Mouse (Mus musculus): ENCODE data around the gene Exoc6b. TPM values are rescaled to one million over a fixed set of nuclear protein-coding genes. Genes with fewer than 3 reads are reported as not detected.
A peak's percentile ranks its signal among the peaks of the same experiment; 100 is the strongest.

The Exoc6b gene
- polyA plus RNA-seq, 1 experiment from 2014 or later = 30.2 TPM

DNA sequence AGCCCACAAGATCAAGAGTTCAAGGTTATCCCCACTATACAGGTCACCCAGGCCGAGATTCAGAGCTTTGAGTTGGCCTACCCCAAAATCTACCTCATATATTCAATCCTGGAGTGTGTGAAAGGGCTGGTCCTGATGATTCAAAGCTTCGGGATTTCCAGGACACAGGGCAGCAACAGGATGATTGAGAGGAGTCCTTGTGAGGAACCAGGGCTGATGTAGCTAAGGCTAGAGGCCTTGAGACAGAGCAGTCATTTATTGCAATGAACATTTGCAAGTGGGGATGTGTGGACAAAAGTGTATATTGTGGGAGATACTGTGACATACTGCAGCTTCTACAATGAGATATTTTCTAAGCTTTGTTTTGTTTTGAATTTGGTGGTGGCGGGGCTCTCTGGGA, 22.8 kb downstream of the Exoc6b start:
- H3K27me3 ChIP-seq (ENCODE audit: insufficient read depth, poor library complexity, severe bottlenecking) = no peaks in the 10 kb centered on the region
- 89% methylated on average over 3 of the region's 3 CpGs for WGBS

GRCm38 (mm10) chr6:85044621-85045152, 24.6 kb downstream of the Exoc6b start:
- 37% methylated on average over 4 of the region's 4 CpGs for WGBS
- Histone ChIP-seq H3K36me3 (no peaks in the 10 kb centered on the region), H3K27ac (no peak overlapping the region)

More for the DNA sequence above, 22.8 kb downstream of the Exoc6b start:
- no peak for DNase-seq (ENCODE audit: low spot score)
- Histone ChIP-seq H3K36me3 (no peaks in the 10 kb centered on the region), H3K4me3 (no peak overlapping the region), H3K9me3 (no peaks in the 10 kb centered on the region), H3K4me1 (replicated peaks) (peaks cover 10% of the 10 kb centered on the region), H3K27ac (no peak overlapping the region)

DNA sequence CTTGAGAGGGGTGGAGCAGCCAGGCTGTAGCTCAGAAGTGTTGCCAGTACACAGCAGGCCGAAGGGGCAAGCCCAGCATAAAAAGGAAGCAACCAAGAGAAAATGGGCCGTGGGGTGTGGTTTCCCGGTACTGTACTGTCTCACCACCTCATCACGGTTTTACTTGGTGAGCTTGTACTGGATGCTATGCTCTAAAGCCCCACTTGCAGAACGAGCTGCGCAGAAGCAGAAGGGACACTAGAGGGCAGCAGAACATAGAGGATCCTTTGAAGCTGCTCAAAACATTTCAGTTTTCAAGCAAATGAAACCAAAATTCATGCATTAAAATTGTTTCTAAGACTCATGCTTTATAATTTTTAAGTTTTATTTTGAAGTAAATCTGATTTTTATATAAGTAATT, 31.6 kb downstream of the Exoc6b start:
- no peaks in the 10 kb centered on the region for H3K9me3 ChIP-seq

More at GRCm38 (mm10) chr6:85044621-85045152, 24.6 kb downstream of the Exoc6b start:
- H3K4me1 ChIP-seq (replicated peaks) = peaks cover 10% of the 10 kb centered on the region
- no peak for DNase-seq (ENCODE audit: low spot score)
- no peak overlapping the region for H3K4me3 ChIP-seq
- no peaks in the 10 kb centered on the region for H3K27me3 ChIP-seq (ENCODE audit: insufficient read depth, poor library complexity, severe bottlenecking)
- no peaks in the 10 kb centered on the region for H3K9me3 ChIP-seq

DNA sequence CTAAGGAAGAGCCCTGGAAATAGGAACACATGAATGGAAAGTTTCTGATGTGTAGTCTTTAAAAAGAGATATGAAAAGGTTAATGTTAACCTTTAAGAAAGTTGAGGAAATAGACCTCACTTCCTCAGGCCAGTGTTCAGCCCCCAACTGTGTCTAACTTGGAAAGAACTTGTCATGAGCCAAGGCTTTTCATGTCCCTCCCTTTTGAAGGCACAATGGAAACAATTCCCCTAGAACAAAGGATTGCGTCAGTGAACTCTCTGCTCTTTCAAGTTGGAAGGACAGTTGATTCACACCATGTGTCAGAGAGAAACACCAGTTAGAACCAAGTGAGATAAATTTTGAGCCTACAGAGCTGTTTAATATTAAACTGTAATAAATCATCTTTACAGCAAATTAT, 39.6 kb downstream of the Exoc6b start:
- 37% methylated on average over 1 of the region's 1 CpGs for WGBS
- 0 out of 2 replicates have a peak, but pooled peaks cover 3% of the 10 kb centered on the region for H3K9me3 ChIP-seq
- H3K4me1 ChIP-seq (replicated peaks) = peaks cover 9% of the 10 kb centered on the region; the same call in 1 of the 2 replicates
- H3K36me3 ChIP-seq = no peaks in the 10 kb centered on the region
- no peak overlapping the region for H3K27ac ChIP-seq
- no peaks in the 10 kb centered on the region for H3K27me3 ChIP-seq (ENCODE audit: insufficient read depth, poor library complexity, severe bottlenecking)
- DNase-seq (ENCODE audit: low spot score) = no peak
- H3K4me3 ChIP-seq = no peak overlapping the region

More for the DNA sequence above, 31.6 kb downstream of the Exoc6b start:
- H3K36me3 ChIP-seq = no peaks in the 10 kb centered on the region
- no peaks in the 10 kb centered on the region for H3K27me3 ChIP-seq (ENCODE audit: insufficient read depth, poor library complexity, severe bottlenecking)
- peak; percentile 57 for DNase-seq (ENCODE audit: low spot score)
- no peaks in the 10 kb centered on the region for H3K4me1 ChIP-seq (replicated peaks)
- 7% methylated on average over 6 of the region's 6 CpGs for WGBS
- H3K27ac ChIP-seq = no peak overlapping the region
- no peak overlapping the region for H3K4me3 ChIP-seq

GRCm38 (mm10) chr6:85024403-85024802, 44.9 kb downstream of the Exoc6b start:
- H3K27me3 ChIP-seq (ENCODE audit: insufficient read depth, poor library complexity, severe bottlenecking) = no peaks in the 10 kb centered on the region
- H3K36me3 ChIP-seq = no peaks in the 10 kb centered on the region
- H3K9me3 ChIP-seq = 0 out of 2 replicates have a peak, but pooled peaks cover 3% of the 10 kb centered on the region
- H3K27ac ChIP-seq = no peak overlapping the region
- no peak overlapping the region for H3K4me3 ChIP-seq
- no peak for DNase-seq (ENCODE audit: low spot score)
- H3K4me1 ChIP-seq (replicated peaks) = peaks cover 5% of the 10 kb centered on the region

DNA sequence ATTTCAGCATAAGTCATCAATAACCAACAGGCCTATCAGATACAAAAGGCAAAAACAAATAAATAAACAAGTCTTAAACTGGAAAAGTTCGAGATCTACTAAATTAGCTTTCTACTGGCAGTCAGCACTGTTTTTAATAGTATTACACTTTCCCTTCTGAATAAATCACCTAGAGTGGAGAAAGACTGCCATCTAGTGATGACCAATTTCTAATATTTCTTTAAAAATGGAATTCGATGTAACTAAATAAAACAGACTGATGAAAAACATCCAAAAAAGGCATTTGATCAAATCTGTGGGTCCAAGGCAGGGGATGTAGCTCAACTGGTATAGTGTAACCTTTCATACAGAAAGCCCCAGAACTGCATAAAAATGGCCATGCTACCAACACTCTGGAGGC, 52.3 kb downstream of the Exoc6b start:
- Histone ChIP-seq H3K4me3 (no peak overlapping the region), H3K9me3 (no peaks in the 10 kb centered on the region), H3K27me3 (ENCODE audit: insufficient read depth, poor library complexity, severe bottlenecking) (no peaks in the 10 kb centered on the region), H3K27ac (no peak overlapping the region), H3K36me3 (no peaks in the 10 kb centered on the region), H3K4me1 (replicated peaks) (no peaks in the 10 kb centered on the region)
- WGBS = 53% methylated on average over 2 of the region's 2 CpGs
- DNase-seq (ENCODE audit: low spot score) = no peak

DNA sequence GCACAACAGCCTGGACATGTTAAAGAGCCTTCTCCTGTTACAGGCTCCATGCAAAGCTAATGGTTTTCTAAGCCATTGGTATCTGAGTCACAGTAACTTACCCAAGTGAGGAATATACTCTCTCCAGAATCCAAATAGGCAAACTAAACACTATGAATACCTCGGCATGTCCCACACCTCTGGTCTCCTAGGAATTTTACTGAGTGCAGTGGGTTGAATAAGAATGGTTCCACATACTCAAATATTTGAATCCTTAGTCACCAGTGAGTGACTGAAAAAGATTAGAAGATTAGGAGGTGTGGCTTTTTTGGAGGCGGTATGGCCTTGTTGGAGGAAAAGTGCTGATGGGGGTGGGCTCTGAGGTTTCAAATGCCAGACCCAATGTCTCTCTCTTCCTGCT, 55.4 kb downstream of the Exoc6b start:
- no peaks in the 10 kb centered on the region for H3K27me3 ChIP-seq (ENCODE audit: insufficient read depth, poor library complexity, severe bottlenecking)
- no peak overlapping the region for H3K27ac ChIP-seq
- WGBS = 93% methylated on average over 2 of the region's 2 CpGs
- no peaks in the 10 kb centered on the region for H3K4me1 ChIP-seq (replicated peaks)
- no peak for DNase-seq (ENCODE audit: low spot score)
- H3K36me3 ChIP-seq = no peaks in the 10 kb centered on the region
- no peaks in the 10 kb centered on the region for H3K9me3 ChIP-seq
- no peak overlapping the region for H3K4me3 ChIP-seq

DNA sequence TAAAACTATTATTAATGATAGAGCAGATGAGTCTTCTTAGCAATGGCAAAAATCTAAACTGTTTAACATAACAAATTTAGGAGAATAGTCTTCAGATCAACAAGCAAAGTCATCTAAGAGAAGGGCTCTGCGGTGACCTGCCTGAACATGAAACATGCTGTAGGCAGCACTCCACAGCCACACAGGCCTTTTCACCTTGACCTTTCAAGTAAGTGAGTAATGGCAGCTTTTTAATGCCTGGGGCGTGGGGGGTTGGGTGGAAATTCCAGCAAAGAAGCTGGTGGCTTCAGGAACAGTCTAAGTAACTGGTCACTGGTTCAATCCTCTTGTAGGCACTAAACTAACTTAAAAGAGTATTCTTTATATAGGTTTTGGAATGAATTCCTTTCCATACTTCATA, 58.9 kb downstream of the Exoc6b start:
- H3K27ac ChIP-seq = no peak overlapping the region
- no peaks in the 10 kb centered on the region for H3K9me3 ChIP-seq
- DNase-seq (ENCODE audit: low spot score) = no peak
- H3K4me3 ChIP-seq = no peak overlapping the region
- H3K4me1 ChIP-seq (replicated peaks) = no peaks in the 10 kb centered on the region
- no peaks in the 10 kb centered on the region for H3K27me3 ChIP-seq (ENCODE audit: insufficient read depth, poor library complexity, severe bottlenecking)
- H3K36me3 ChIP-seq = no peaks in the 10 kb centered on the region
- 93% methylated on average over 2 of the region's 2 CpGs for WGBS

DNA sequence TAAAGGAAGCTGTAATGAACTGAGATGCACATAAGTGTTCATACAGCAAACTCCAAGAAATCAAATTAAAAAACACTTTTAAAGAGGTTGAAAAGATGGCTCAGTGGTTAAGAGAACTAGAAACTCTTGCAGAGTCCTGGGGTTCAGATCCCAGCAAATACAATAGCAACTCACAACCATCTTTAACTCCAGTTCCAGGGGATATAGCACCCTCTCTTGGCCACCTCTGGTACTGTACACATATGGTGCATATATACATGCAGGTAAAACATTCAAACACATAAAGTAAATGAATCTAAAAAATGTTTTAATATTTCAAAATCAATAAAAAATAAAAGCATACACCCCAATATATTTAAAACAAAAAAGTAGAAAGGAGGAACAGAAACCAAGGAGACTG, 73.9 kb downstream of the Exoc6b start:
- no peak for DNase-seq (ENCODE audit: low spot score)
- Histone ChIP-seq H3K9me3 (no peaks in the 10 kb centered on the region), H3K36me3 (0 out of 2 replicates have a peak, but pooled peaks cover 5% of the 10 kb centered on the region), H3K4me1 (replicated peaks) (no peaks in the 10 kb centered on the region), H3K4me3 (no peak overlapping the region), H3K27me3 (ENCODE audit: insufficient read depth, poor library complexity, severe bottlenecking) (no peaks in the 10 kb centered on the region), H3K27ac (no peak overlapping the region)

DNA sequence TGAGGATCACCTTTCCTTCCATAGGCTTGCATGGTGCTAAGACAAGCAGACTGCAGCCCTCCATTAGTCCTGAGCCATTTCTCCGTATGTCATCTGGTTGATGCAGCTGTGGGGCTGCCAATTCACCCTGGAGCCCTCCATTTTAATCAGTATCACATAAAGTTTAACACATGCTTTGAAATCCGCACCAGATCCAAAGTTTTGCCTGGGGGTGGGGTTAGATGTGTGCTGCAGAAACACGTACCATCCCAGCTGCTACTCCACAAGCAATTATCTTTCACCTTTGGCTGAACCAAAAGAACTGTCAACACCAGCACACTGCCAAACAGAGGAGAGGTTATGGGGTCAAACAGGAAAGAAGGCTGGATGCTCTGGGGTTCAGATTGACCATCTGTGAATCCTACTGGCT, 92.7 kb downstream of the Exoc6b start:
- Histone ChIP-seq H3K4me3 (no peak overlapping the region), H3K27me3 (ENCODE audit: insufficient read depth, poor library complexity, severe bottlenecking) (no peaks in the 10 kb centered on the region), H3K4me1 (replicated peaks) (peaks cover 12% of the 10 kb centered on the region), H3K9me3 (no peaks in the 10 kb centered on the region), H3K36me3 (no peaks in the 10 kb centered on the region), H3K27ac (no peak overlapping the region)
- peak; percentile 34 for DNase-seq (ENCODE audit: low spot score)
- WGBS = 38% methylated on average over 3 of the region's 3 CpGs

- no peaks in the 10 kb centered on the region for H3K36me3 ChIP-seq
- H3K4me3 ChIP-seq = no peak overlapping the region
- 89% methylated on average over 1 of the region's 1 CpGs for WGBS
- no peaks in the 10 kb centered on the region for H3K9me3 ChIP-seq
- H3K4me1 ChIP-seq (replicated peaks) = no peaks in the 10 kb centered on the region
- no peak overlapping the region for H3K27ac ChIP-seq
- no peak for DNase-seq (ENCODE audit: low spot score)
- H3K27me3 ChIP-seq (ENCODE audit: insufficient read depth, poor library complexity, severe bottlenecking) = no peaks in the 10 kb centered on the region
These were observed 100.8 kb downstream of the Exoc6b start for GRCm38 (mm10) chr6:84968531-84968930.

DNA sequence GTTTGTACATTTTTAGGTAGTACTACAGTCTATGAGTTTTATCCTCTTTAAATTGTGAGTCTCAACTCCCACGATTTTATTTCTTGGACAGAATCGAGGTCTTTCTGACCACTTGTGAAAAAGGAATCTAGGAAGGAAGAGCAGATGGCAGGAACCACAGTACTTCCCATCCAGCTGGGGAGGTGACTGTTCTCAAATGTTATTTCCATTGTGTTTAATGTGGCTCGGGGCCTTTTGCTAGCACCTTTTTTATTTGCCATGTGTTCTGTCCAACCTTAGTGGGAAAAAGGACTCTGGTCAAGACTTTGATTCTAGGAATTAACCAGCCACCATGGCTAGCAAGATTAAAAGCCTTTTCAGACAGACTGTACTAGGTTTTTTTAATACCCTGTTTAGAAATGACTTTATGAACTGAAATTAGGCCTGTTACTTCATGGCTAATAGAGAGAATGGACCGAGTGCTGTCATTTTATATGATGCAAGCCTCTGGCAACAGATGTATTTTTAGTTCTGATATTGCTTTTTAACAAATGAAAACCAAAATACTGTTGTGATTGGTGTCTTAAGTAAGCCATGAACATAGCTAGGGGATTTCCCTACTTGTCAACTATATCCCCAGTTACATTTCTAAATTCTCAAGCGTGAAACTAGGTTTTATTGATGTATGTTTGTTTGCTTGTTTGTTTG, 104.4 kb downstream of the Exoc6b start:
- DNase-seq (ENCODE audit: low spot score) = no peak
- H3K36me3 ChIP-seq = no peaks in the 10 kb centered on the region
- no peak overlapping the region for H3K4me3 ChIP-seq
- H3K27ac ChIP-seq = no peak overlapping the region
- H3K4me1 ChIP-seq (replicated peaks) = peaks cover 5% of the 10 kb centered on the region
- 92% methylated on average over 5 of the region's 5 CpGs for WGBS
- no peaks in the 10 kb centered on the region for H3K9me3 ChIP-seq
- H3K27me3 ChIP-seq (ENCODE audit: insufficient read depth, poor library complexity, severe bottlenecking) = no peaks in the 10 kb centered on the region

DNA sequence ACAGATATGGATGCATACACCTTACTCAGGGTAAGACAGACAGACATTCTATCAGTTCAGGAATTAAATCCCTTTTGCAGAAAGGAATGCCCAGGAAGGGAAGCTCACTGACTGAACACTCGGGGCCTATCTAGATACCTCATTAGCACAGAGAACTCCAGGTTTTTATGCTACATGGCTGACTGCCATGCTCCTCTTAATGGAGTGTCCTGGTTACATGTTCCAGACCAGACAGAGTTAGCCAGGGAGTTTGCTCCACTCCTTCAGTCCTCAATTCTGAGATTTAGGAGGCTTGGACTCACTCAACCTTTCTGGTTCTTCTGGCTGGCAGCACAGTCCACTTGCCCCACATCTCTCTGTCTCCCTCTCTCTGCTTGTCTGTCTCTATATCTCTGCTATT, 106.3 kb downstream of the Exoc6b start:
- Histone ChIP-seq H3K4me1 (replicated peaks) (peaks cover 10% of the 10 kb centered on the region), H3K27ac (no peak overlapping the region), H3K4me3 (no peak overlapping the region), H3K36me3 (no peaks in the 10 kb centered on the region), H3K9me3 (no peaks in the 10 kb centered on the region), H3K27me3 (ENCODE audit: insufficient read depth, poor library complexity, severe bottlenecking) (no peaks in the 10 kb centered on the region)
- WGBS = 81% methylated on average over 1 of the region's 1 CpGs
- DNase-seq (ENCODE audit: low spot score) = no peak

All from hindbrain, embryonic 10.5 days (tissue).